Mouse (Mus musculus): Measurements from ENCODE around the gene Ms4a4b. TPM values are rescaled to one million over a fixed set of nuclear protein-coding genes. Genes with fewer than 3 reads are reported as not detected.
"Not testable (repeated sequence)": the region's sequence is repeated elsewhere in the genome, so short reads cannot be mapped to it uniquely, and the experiment has no call there.

The Ms4a4b gene
- total RNA-seq, 2 experiments from 2014 or later, result not detected

- DNase-seq (ENCODE audit: extremely low spot score in 1 of 2, low spot score in 1 of 2), result peak in 1 of 2 experiments; percentile 9
These were observed 42.4 kb downstream of the Ms4a4b start, which contains the start of gene Gm8369 for GRCm38 (mm10) chr19:11485746-11486145. Gene Gm8369 (plus strand): TSS chr19:11485938.

- DNase-seq (ENCODE audit: extremely low spot score in 1 of 2, low spot score in 1 of 2), result no peak
These were observed 43.2 kb downstream of the Ms4a4b start for GRCm38 (mm10) chr19:11486599-11486998.

- DNase-seq (ENCODE audit: extremely low spot score in 1 of 2, low spot score in 1 of 2), result no peak
These were observed 48.2 kb downstream of the Ms4a4b start for GRCm38 (mm10) chr19:11491406-11492189.

- DNase-seq (ENCODE audit: extremely low spot score in 1 of 2, low spot score in 1 of 2), result no peak
These were observed 49.3 kb downstream of the Ms4a4b start for GRCm38 (mm10) chr19:11492671-11493070.

GRCm38 (mm10) chr19:11494519-11494918 is 51.2 kb downstream of the Ms4a4b start:
- DNase-seq (ENCODE audit: extremely low spot score in 1 of 2, low spot score in 1 of 2), result no peak

GRCm38 (mm10) chr19:11496361-11496760 is 53.0 kb downstream of the Ms4a4b start:
- DNase-seq (ENCODE audit: extremely low spot score in 1 of 2, low spot score in 1 of 2), result no peak

GRCm38 (mm10) chr19:11497300-11497699 is 53.9 kb downstream of the Ms4a4b start:
- not testable (repeated sequence) for DNase-seq (ENCODE audit: extremely low spot score in 1 of 2, low spot score in 1 of 2)

- no peak for DNase-seq (ENCODE audit: extremely low spot score in 1 of 2, low spot score in 1 of 2)
These were observed 57.4 kb downstream of the Ms4a4b start for GRCm38 (mm10) chr19:11500796-11501195.

GRCm38 (mm10) chr19:11501326-11501725 is 58.0 kb downstream of the Ms4a4b start:
- no peak for DNase-seq (ENCODE audit: extremely low spot score in 1 of 2, low spot score in 1 of 2)

GRCm38 (mm10) chr19:11504857-11505256 is 61.5 kb downstream of the Ms4a4b start:
- no peak for DNase-seq (ENCODE audit: extremely low spot score in 1 of 2, low spot score in 1 of 2)

- DNase-seq (ENCODE audit: extremely low spot score in 1 of 2, low spot score in 1 of 2), result no peak
These were observed 70.1 kb downstream of the Ms4a4b start for GRCm38 (mm10) chr19:11513458-11513857.

- no peak for DNase-seq (ENCODE audit: extremely low spot score in 1 of 2, low spot score in 1 of 2)
These were observed 72.9 kb downstream of the Ms4a4b start, which contains the start of gene Ms4a6b for GRCm38 (mm10) chr19:11516246-11516645. Gene Ms4a6b (plus strand): TSS chr19:11516512.

Other genes starting within 250 kb of the Ms4a4b start
- not detected for gene Ms4a13, start 246.8 kb upstream of the Ms4a4b start, total RNA-seq (2021)
- not detected for gene Ms4a12, start 211.1 kb upstream of the Ms4a4b start, total RNA-seq (2021)
- gene Ms4a1, start 177.3 kb upstream of the Ms4a4b start, total RNA-seq (2021), result not detected
- not detected for gene Ms4a5, start 159.7 kb upstream of the Ms4a4b start, total RNA-seq (2021)
- gene Ms4a14, start 129.1 kb upstream of the Ms4a4b start, total RNA-seq (2021), result not detected
- gene Ms4a7, start 107.4 kb upstream of the Ms4a4b start, total RNA-seq (2021), result not detected
- gene Ms4a4a, start 68.0 kb upstream of the Ms4a4b start, total RNA-seq (2021), result under 1 TPM; 0.61 to 0.89 TPM
- not detected for gene Ms4a4c, start 38.8 kb upstream of the Ms4a4b start, total RNA-seq (2021)
- gene Ms4a6c, start 25.8 kb downstream of the Ms4a4b start, total RNA-seq (2021), result 1 to 10 TPM in 1 of 2 experiments, under 1 TPM in 1; 0.68 to 1.2 TPM
- under 1 TPM in 1 of 2 experiments, not detected in 1; 0.12 TPM for gene Gm8369, start 42.4 kb downstream of the Ms4a4b start, total RNA-seq (2021)
- gene Ms4a6b, start 73.0 kb downstream of the Ms4a4b start, total RNA-seq (2021), result 1 to 10 TPM; 1.6 to 2.7 TPM
- gene Ms4a4d, start 93.2 kb downstream of the Ms4a4b start, total RNA-seq (2021), result not detected
- gene Ms4a6d, start 161.3 kb downstream of the Ms4a4b start, total RNA-seq (2021), result under 1 TPM; 0.54 to 0.98 TPM
- gene Ms4a2, start 180.2 kb downstream of the Ms4a4b start, total RNA-seq (2021), result not detected
- gene Ms4a3, start 197.3 kb downstream of the Ms4a4b start, total RNA-seq (2021), result not detected
- not detected for gene Oosp2, start 217.0 kb downstream of the Ms4a4b start, total RNA-seq (2021)
- gene Oosp1, start 247.6 kb downstream of the Ms4a4b start, total RNA-seq (2021), result not detected

Measured in layer of hippocampus, postnatal 25 days (tissue).